Comparison of ENCODE assay signal across 10 mouse cellular contexts in the genomic region with DNA sequence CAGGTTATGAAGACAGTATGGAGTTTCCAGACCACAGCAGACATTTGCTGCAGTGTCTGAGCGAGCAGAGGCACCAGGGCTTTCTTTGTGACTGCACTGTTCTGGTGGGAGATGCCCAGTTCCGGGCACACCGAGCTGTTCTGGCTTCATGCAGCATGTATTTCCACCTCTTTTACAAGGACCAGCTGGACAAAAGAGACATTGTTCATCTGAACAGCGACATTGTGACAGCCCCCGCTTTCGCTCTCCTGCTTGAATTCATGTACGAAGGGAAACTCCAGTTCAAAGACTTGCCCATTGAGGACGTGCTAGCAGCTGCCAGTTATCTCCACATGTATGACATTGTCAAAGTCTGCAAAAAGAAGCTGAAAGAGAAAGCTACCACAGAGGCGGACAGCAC. TPM values are rescaled to one million over a fixed set of nuclear protein-coding genes. Genes with fewer than 3 reads are reported as not detected.
DNase-seq lines count a peak whose midpoint lies in the region; ATAC-seq lines count a peak whose summit lies in the region.
"Had no signal": no experiment of that assay in that cellular context is flagged by ENCODE, and none has a peak within 500 bp of the region (broad histone marks: within the 10 kb centered on the region; RNA-seq: fewer than 3 reads in every experiment).

No protein-coding gene starts in this region.

- peak overlapping the region; percentile 93 for H3K4me3 ChIP-seq in hindbrain, embryonic 15.5 days
- peak overlapping the region; percentile 86 for H3K4me3 ChIP-seq in neural tube, embryonic 13.5 days
- H3K4me3 ChIP-seq: heart, embryonic 15.5 days; limb, embryonic 15.5 days had no signal

- peak overlapping the region; percentile 58 for H3K27ac ChIP-seq in hindbrain, embryonic 15.5 days (replicated peaks)
- peak overlapping the region; percentile 74 for H3K27ac ChIP-seq in neural tube, embryonic 13.5 days (replicated peaks)
- H3K27ac ChIP-seq: heart, embryonic 15.5 days; limb, embryonic 15.5 days had no signal

- no peak for ATAC-seq in hindbrain, embryonic 15.5 days (ENCODE audit: low FRiP score, low read depth)
- ATAC-seq in neural tube, embryonic 13.5 days (ENCODE audit: low read depth) = no peak

- H3K4me2 ChIP-seq in hindbrain, embryonic 15.5 days = peak overlapping the region; percentile 44
- H3K4me2 ChIP-seq in neural tube, embryonic 13.5 days = peak overlapping the region; percentile 84
- H3K4me2 ChIP-seq: heart, embryonic 15.5 days; limb, embryonic 15.5 days had no signal

- DNase-seq in layer of hippocampus, postnatal 10 days (ENCODE audit: low spot score in 2 of 2) = peak; percentile 48 to 64
- DNase-seq in layer of hippocampus, postnatal 14 days (ENCODE audit: low spot score in 2 of 2) = no peak
- DNase-seq in embryo, embryonic 9.5 days (ENCODE audit: extremely low spot score) = peak; percentile 52
- no peak for DNase-seq in heart, postnatal 10 days
- DNase-seq in urinary bladder, postnatal 10 days (ENCODE audit: low spot score) = no peak
- no peak for DNase-seq in heart, postnatal 14 days

- peaks cover 42% of the 10 kb centered on the region for H3K4me1 ChIP-seq in hindbrain, embryonic 15.5 days (replicated peaks)
- peaks cover 66% of the 10 kb centered on the region for H3K4me1 ChIP-seq in neural tube, embryonic 13.5 days (replicated peaks)

- WGBS in hindbrain, embryonic 15.5 days = 12% methylated on average over 9 of the region's 9 CpGs
- WGBS in neural tube, embryonic 13.5 days = 8% methylated on average over 9 of the region's 9 CpGs

- H3K27me3 ChIP-seq in hindbrain, embryonic 15.5 days = no peaks in the 10 kb centered on the region
- H3K27me3 ChIP-seq in neural tube, embryonic 13.5 days = no peaks in the 10 kb centered on the region
- H3K27me3 ChIP-seq: heart, embryonic 15.5 days; limb, embryonic 15.5 days had no signal

- intact Hi-C loops in heart, postnatal 10 days (cut with DNase I) = loop anchor here (10.0 kb wide), 2 partner anchors 108 to 238 kb away; no protein-coding TSS in a partner anchor
- intact Hi-C loops in heart, postnatal 14 days (cut with DNase I) = loop anchor here (10.0 kb wide), 1 partner anchor 238 kb away; no protein-coding TSS in a partner anchor

- H3K9me3 ChIP-seq in hindbrain, embryonic 15.5 days = no peaks in the 10 kb centered on the region
- no peaks in the 10 kb centered on the region for H3K9me3 ChIP-seq in neural tube, embryonic 13.5 days
- H3K9me3 ChIP-seq: heart, embryonic 15.5 days; limb, embryonic 15.5 days had no signal

- peak overlapping the region; percentile 33 for H3K9ac ChIP-seq in hindbrain, embryonic 15.5 days
- H3K9ac ChIP-seq in neural tube, embryonic 13.5 days = peak overlapping the region; percentile 59
- H3K9ac ChIP-seq: heart, embryonic 15.5 days; limb, embryonic 15.5 days had no signal

- H3K36me3 ChIP-seq in hindbrain, embryonic 15.5 days = no peaks in the 10 kb centered on the region
- peaks cover 16% of the 10 kb centered on the region; the same call in 1 of the 2 replicates for H3K36me3 ChIP-seq in neural tube, embryonic 13.5 days

RNA-seq across cellular contexts. Expression of a gene that starts 4.9 kb away (rescaled TPM):
- 100 to 1,000 TPM; 639 to 677 TPM for total RNA-seq in layer of hippocampus, postnatal 10 days (2021)
- 100 to 1,000 TPM; 592 to 608 TPM for total RNA-seq in layer of hippocampus, postnatal 14 days (2021)
- polyA plus RNA-seq in hindbrain, embryonic 15.5 days (2015; fragmentation: Nextera tagmentation; extraction: Ambion mirVana) = 11.8 and 16.3 TPM in 2 replicates
- polyA plus RNA-seq in neural tube, embryonic 13.5 days (2015; fragmentation: Nextera tagmentation; extraction: Ambion mirVana) = 5.9 and 8.3 TPM in 2 replicates
- total RNA-seq in heart, postnatal 10 days (2021) = 10 to 100 TPM; 38.2 to 41.3 TPM
- total RNA-seq in heart, postnatal 14 days (2021) = 10 to 100 TPM; 35.1 to 35.8 TPM

Comparison
In these comparisons a context has a peak if more than half of its experiments do, and no peak if none do; other contexts are left out.
1. DNase-seq: peak in layer of hippocampus, postnatal 10 days (2 of 2) and embryo, embryonic 9.5 days (single experiment); none in layer of hippocampus, postnatal 14 days (0 of 2), heart, postnatal 10 days (0 of 2), urinary bladder, postnatal 10 days (single experiment) and heart, postnatal 14 days (0 of 2).
2. RNA of a gene that starts 4.9 kb away (total RNA-seq): 639 to 677 TPM in layer of hippocampus, postnatal 10 days and 592 to 608 TPM in layer of hippocampus, postnatal 14 days; 38.2 to 41.3 TPM in heart, postnatal 10 days and 35.1 to 35.8 TPM in heart, postnatal 14 days; every median in the first group is over 10 times any median in the second.